Mouse (Mus musculus): ENCODE measurements at regions not wholly inside any gene's neighbourhood (a gene's known extent, or its start where the extent isn't known, plus 50 kb on each side); places are given as distances from the start of the nearest gene placed in this dataset.

GRCm38 (mm10) chr1:119252403-119252802 is 169.6 kb downstream of the Inhbb start:
- TF ChIP-seq CTCF (IDR thresholded peaks at IDR 0.05; ENCODE audit: control insufficient read depth, insufficient read depth, insufficient replicate concordance, low read depth, low read length) (no peak), POLR2A (IDR thresholded peaks at IDR 0.05; ENCODE audit: control insufficient read depth, low read depth, low read length) (no peak)
